In the genomic region with DNA sequence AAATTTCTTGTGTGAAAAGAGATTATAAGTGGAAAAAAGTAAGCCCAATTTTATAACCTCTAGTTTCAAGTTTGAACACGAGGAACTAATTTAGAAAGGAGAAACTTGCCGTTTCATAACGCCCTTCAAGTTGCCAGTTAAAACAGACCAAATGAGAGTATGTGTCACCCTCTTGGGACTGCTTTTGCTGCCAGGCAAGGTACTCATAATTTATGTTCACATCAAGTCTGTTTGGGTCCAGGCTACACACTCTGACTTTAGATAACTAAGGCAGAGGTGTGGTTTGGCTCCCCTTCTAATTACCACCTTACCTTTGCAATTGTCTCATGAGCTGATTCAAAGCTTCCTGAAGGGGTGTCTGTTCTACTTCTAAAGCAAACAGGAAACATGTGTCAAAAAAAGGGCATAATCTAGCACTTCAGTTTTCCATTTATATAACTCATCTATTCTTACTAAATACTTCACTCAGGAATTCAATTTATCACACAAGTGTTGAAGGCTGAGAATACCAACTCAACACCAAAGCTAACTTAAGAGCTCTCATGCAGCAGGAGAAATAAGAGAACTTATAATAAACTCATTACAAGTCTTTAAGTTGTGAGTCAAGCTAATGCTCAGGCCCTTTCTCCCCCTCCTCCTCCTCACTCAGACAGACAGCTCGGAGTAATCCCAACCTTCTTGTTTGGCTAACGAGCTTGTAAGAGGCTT, we compare ENCODE assay signal across 29 mouse cellular contexts. TPM values are rescaled to one million over a fixed set of nuclear protein-coding genes. Genes with fewer than 3 reads are reported as not detected.
A peak's percentile ranks its signal among the peaks of the same experiment; 100 is the strongest.
DNase-seq lines count a peak whose midpoint lies in the region; ATAC-seq lines count a peak whose summit lies in the region.
"Had no signal": no experiment of that assay in that cellular context is flagged by ENCODE, and none has a peak within 500 bp of the region (broad histone marks: within the 10 kb centered on the region; RNA-seq: fewer than 3 reads in every experiment).

No protein-coding gene starts in this region.

- H3K4me3 ChIP-seq in heart, embryonic 12.5 days = no peak overlapping the region
- no peak overlapping the region for H3K4me3 ChIP-seq in limb, embryonic 10.5 days
- no peak overlapping the region for H3K4me3 ChIP-seq in forebrain, embryonic 16.5 days (replicated peaks; ENCODE audit: low read length)
- H3K4me3 ChIP-seq in intestine, embryonic 15.5 days (replicated peaks) = no peak overlapping the region
- H3K4me3 ChIP-seq: embryonic facial prominence, embryonic 12.5 days; forebrain, embryonic 12.5 days; heart, adult 2 months; heart, embryonic 13.5 days; lung, embryonic 15.5 days had no signal

- no peak for DNase-seq in heart, postnatal 36 days
- DNase-seq in limb, embryonic 10.5 days (ENCODE audit: low spot score) = peak; percentile 23
- DNase-seq in lung, postnatal 10 days = peak; percentile 64
- DNase-seq in retina, postnatal 7 days (ENCODE audit: low read depth, low spot score) = peak; percentile 47
- DNase-seq: adrenal gland, postnatal 14 days; cerebellum, adult 11 months; cerebellum, postnatal 36 days; gastrocnemius, postnatal 14 days; heart, adult 2 months; heart, postnatal 10 days; kidney, adult 2 months; kidney, postnatal 4 days; liver; right cerebral cortex, adult 18-20 months; thymus, adult 2 months; thymus, postnatal 36 days had no signal

- H3K36me3 ChIP-seq in heart, embryonic 12.5 days = peaks cover 70% of the 10 kb centered on the region
- peaks cover 75% of the 10 kb centered on the region for H3K36me3 ChIP-seq in limb, embryonic 10.5 days
- peaks cover 32% of the 10 kb centered on the region for H3K36me3 ChIP-seq in forebrain, embryonic 16.5 days (ENCODE audit: control insufficient read depth, insufficient read depth)
- H3K36me3 ChIP-seq in intestine, embryonic 15.5 days = peaks cover 34% of the 10 kb centered on the region

- no peak overlapping the region for H3K4me2 ChIP-seq in heart, embryonic 12.5 days
- no peak overlapping the region for H3K4me2 ChIP-seq in forebrain, embryonic 16.5 days (ENCODE audit: low read length)
- no peak overlapping the region for H3K4me2 ChIP-seq in intestine, embryonic 15.5 days (replicated peaks)
- H3K4me2 ChIP-seq: embryonic facial prominence, embryonic 12.5 days; forebrain, embryonic 12.5 days; heart, embryonic 13.5 days; lung, embryonic 15.5 days had no signal

- H3K27ac ChIP-seq in heart, embryonic 12.5 days (ENCODE audit: poor library complexity, severe bottlenecking) = no peak overlapping the region
- H3K27ac ChIP-seq in limb, embryonic 10.5 days = no peak overlapping the region
- no peak overlapping the region for H3K27ac ChIP-seq in forebrain, embryonic 16.5 days (ENCODE audit: low read length)
- no peak overlapping the region for H3K27ac ChIP-seq in intestine, embryonic 15.5 days
- H3K27ac ChIP-seq: embryonic facial prominence, embryonic 12.5 days; forebrain, embryonic 12.5 days; heart, adult 2 months; heart, embryonic 13.5 days; kidney, postnatal 0 days; liver, embryonic 14.5 days; lung, embryonic 15.5 days had no signal

- H3K27me3 ChIP-seq in heart, embryonic 12.5 days (replicated peaks) = no peaks in the 10 kb centered on the region
- H3K27me3 ChIP-seq in limb, embryonic 10.5 days (ENCODE audit: low read depth, poor library complexity, severe bottlenecking) = no peaks in the 10 kb centered on the region
- H3K27me3 ChIP-seq in forebrain, embryonic 16.5 days (replicated peaks; ENCODE audit: control insufficient read depth, insufficient read depth, low read length) = no peaks in the 10 kb centered on the region
- no peaks in the 10 kb centered on the region for H3K27me3 ChIP-seq in intestine, embryonic 15.5 days (replicated peaks)
- H3K27me3 ChIP-seq: embryonic facial prominence, embryonic 12.5 days; forebrain, embryonic 12.5 days; heart, embryonic 13.5 days; lung, embryonic 15.5 days; Patski had no signal

- peaks cover 16% of the 10 kb centered on the region for H3K4me1 ChIP-seq in heart, embryonic 12.5 days (replicated peaks)
- peaks cover 17% of the 10 kb centered on the region for H3K4me1 ChIP-seq in limb, embryonic 10.5 days
- peaks cover 18% of the 10 kb centered on the region for H3K4me1 ChIP-seq in forebrain, embryonic 16.5 days (replicated peaks; ENCODE audit: control insufficient read depth, insufficient read depth, low read length)
- no peaks in the 10 kb centered on the region for H3K4me1 ChIP-seq in intestine, embryonic 15.5 days (replicated peaks)

- H3K9me3 ChIP-seq in heart, embryonic 12.5 days (replicated peaks) = no peaks in the 10 kb centered on the region
- no peaks in the 10 kb centered on the region for H3K9me3 ChIP-seq in limb, embryonic 10.5 days (replicated peaks)
- no peaks in the 10 kb centered on the region for H3K9me3 ChIP-seq in forebrain, embryonic 16.5 days (ENCODE audit: control insufficient read depth, low read length)
- no peaks in the 10 kb centered on the region for H3K9me3 ChIP-seq in intestine, embryonic 15.5 days
- H3K9me3 ChIP-seq: forebrain, embryonic 12.5 days; G1E; heart, embryonic 13.5 days; lung, embryonic 15.5 days had no signal

- intact Hi-C loops in heart, postnatal 36 days (cut with DNase I) = loop anchor here (5.0 kb wide), 1 partner anchor 155 kb away; no protein-coding TSS in a partner anchor

- H3K9ac ChIP-seq in heart, embryonic 12.5 days = 0 out of 2 replicates have a peak overlapping the region, but pooled peaks have one; percentile 48
- no peak overlapping the region for H3K9ac ChIP-seq in forebrain, embryonic 16.5 days (replicated peaks; ENCODE audit: low read depth, low read length)
- H3K9ac ChIP-seq in intestine, embryonic 15.5 days = no peak overlapping the region
- H3K9ac ChIP-seq: embryonic facial prominence, embryonic 12.5 days; forebrain, embryonic 12.5 days; heart, embryonic 13.5 days; liver, embryonic 14.5 days; lung, embryonic 15.5 days had no signal

- no peak for ATAC-seq in heart, embryonic 12.5 days (ENCODE audit: insufficient number of reproducible peaks, low FRiP score)
- ATAC-seq in megakaryocyte progenitor cell, adult 5-6 weeks (replicated peaks; ENCODE audit: poor library complexity) = no peak
- no peak for ATAC-seq in forebrain, embryonic 16.5 days
- no peak for ATAC-seq in intestine, embryonic 15.5 days
- ATAC-seq: hindbrain, embryonic 16.5 days; Patski had no signal

- WGBS in heart, embryonic 12.5 days = 76% methylated on average over 5 of the region's 5 CpGs
- WGBS in limb, embryonic 10.5 days = 53% methylated on average over 5 of the region's 5 CpGs
- WGBS in forebrain, embryonic 16.5 days = 64% methylated on average over 5 of the region's 5 CpGs
- WGBS in intestine, embryonic 15.5 days = 86% methylated on average over 5 of the region's 5 CpGs

RNA-seq across cellular contexts. Expression of a gene that starts 4.6 kb away (rescaled TPM):
- 79.5 and 80.3 TPM in 2 replicates for polyA plus RNA-seq in heart, embryonic 12.5 days (2016; fragmentation: Nextera tagmentation; extraction: Ambion mirVana)
- total RNA-seq in heart, postnatal 36 days (2021) = 10 to 100 TPM; 70.9 to 83.8 TPM
- 78.8 and 88.8 TPM in 2 replicates for polyA plus RNA-seq in limb, embryonic 10.5 days (2016; fragmentation: Nextera tagmentation; extraction: Ambion mirVana)
- 96.9 and 98.2 TPM in 2 replicates for total RNA-seq in megakaryocyte progenitor cell, adult 5-6 weeks (2015)
- total RNA-seq in megakaryocyte progenitor cell, adult 5-6 weeks (2017) = 52.1 and 83.4 TPM in 2 replicates
- polyA plus RNA-seq in forebrain, embryonic 16.5 days (2015; fragmentation: Nextera tagmentation; extraction: Ambion mirVana) = 64.0 and 72.2 TPM in 2 replicates
- 54.5 and 55.7 TPM in 2 replicates for polyA plus RNA-seq in intestine, embryonic 15.5 days (2015; fragmentation: Nextera tagmentation; extraction: Ambion mirVana)

Comparison
In these comparisons a context has a peak if more than half of its experiments do, and no peak if none do; other contexts are left out.
1. DNase-seq: peak in limb, embryonic 10.5 days (single experiment), lung, postnatal 10 days (single experiment) and retina, postnatal 7 days (single experiment); none in heart, postnatal 36 days (0 of 2).